Mouse (Mus musculus) cerebral cortex, adult 2 months (tissue): Measurements from ENCODE around the gene Rab1b.

Source experiments
- WGBS: fragments of 180-500 bp; shearing (Covaris S2); methylation state at CpG from one replicate; pipeline ENCODE4 v1.1.7; 2018; 5-methylcytosine and 5-hydroxymethylcytosine counted together

Rab1b gene

DNA sequence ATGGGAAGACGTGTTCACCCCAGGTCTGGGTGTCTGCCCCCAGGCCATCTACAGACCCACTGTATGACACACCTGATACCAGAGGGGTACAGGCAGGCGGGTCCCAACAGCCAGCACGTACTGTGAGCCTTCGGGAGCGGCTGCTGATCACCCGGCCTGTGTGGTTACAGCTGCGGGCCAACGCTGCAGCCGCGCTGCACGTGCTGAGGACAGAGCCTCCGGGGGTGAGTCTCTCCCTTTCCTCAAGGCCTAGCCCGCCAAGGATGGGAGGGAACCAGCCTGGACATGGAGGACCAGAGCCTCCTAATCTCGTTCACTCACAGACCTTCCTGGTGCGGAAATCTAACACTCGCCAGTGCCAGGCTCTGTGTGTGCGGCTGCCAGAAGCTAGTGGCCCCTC, 55.8 kb downstream of the Rab1b start:
- WGBS = 18% methylated on average over 17 of the region's 17 CpGs

DNA sequence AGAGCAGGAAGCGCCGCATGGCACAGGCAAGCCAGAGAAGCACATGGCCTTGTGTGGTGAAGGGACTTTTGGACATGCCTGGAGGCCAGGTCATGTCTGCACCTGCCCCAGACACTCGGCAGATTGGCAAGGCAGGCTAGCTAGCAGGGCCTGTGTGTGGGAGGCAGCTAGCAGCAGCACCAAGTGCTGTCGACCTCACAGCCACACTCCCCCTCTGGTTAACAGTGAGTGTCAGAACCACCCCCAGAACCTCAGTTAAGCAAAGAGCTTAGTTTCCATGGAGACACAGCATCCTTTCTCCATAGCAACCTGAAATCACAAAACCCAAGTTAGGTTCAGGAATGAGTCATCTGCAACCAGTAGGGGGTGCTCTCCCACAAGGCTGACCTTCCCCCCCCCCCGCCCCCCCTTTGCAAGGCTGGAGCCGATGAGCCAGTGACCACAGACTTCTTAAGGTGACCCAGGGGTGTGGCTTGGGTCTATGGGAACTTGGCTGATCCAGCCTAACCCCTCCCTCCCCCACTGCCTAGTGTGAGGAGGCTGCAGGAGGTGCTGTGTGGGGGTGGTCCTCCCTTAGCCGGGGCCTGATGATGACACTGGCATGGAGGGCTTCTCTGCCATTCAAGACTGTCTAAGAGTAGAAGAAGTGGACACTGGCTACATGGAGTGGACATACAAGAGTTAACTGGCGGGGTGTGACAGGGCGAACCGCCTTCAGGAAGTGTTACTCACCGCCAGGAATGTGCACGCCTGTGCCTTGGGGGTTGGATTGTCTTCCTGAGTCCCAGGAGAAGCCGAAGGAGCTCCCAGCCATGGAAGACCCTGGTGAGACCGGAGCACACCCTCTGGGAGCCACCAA, 56.6 kb downstream of the Rab1b start, which contains the start of gene Rin1:
Gene Rin1, plus strand, starts transcription at position 435 of the 859 bp plus-strand sequence.
- WGBS = 9% methylated on average over 14 of the region's 14 CpGs

DNA sequence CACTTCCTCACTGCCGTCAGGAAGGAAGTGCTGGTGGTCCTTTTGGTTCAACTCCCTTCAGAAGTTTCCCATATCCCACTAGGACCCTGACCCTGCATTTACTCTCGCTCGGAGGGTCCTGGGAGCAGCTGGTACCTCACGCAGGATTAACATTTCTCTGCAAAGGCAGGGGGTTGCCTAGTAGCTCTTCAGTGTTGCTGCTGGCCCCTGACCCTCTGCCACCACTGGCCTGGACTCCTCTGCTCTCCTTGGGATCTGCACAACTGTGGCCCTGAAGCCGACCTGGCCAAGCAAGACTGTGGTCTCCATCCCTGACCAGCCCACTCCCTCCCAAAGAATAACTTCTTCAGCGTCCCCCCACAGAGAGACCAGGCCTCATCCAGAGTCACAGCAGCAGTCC, 57.5 kb downstream of the Rab1b start:
- 73% methylated on average over 6 of the region's 6 CpGs for WGBS
